Mouse (Mus musculus): ENCODE measurements around the gene Sema5b. TPM values are rescaled to one million over a fixed set of nuclear protein-coding genes. Genes with fewer than 3 reads are reported as not detected.

Gene Sema5b
- polyA plus RNA-seq, 1 experiment from 2014 or later, result 15.1 TPM

GRCm38 (mm10) chr16:35587046-35587779 lies 46.3 kb downstream of the Sema5b start:
- 0 out of 2 replicates have a peak, but pooled peaks have one; percentile 16 for ATAC-seq
- 39% methylated on average over 8 of the region's 8 CpGs for WGBS
- Histone ChIP-seq H3K4me1 (ENCODE audit: control insufficient read depth, insufficient read depth, low read depth, low read length) (peaks cover 37% of the 10 kb centered on the region), H3K9ac (ENCODE audit: low read depth, low read length) (peak overlapping the region; percentile 39; the same call in 1 of the 2 replicates), H3K4me3 (ENCODE audit: low read length) (no peak overlapping the region), H3K9me3 (ENCODE audit: control insufficient read depth, low read length) (no peaks in the 10 kb centered on the region), H3K27ac (ENCODE audit: low read depth, low read length) (peak overlapping the region; percentile 62), H3K4me2 (ENCODE audit: low read length) (peak overlapping the region; percentile 48), H3K36me3 (ENCODE audit: control insufficient read depth, insufficient read depth, low read length) (no peaks in the 10 kb centered on the region), H3K27me3 (replicated peaks; ENCODE audit: control insufficient read depth, insufficient read depth, low read length) (no peaks in the 10 kb centered on the region; the same call in 1 of the 2 replicates)

GRCm38 (mm10) chr16:35587866-35588465 lies 47.0 kb downstream of the Sema5b start:
- peak overlapping the region; percentile 4; the same call in 1 of the 2 replicates for H3K4me3 ChIP-seq (ENCODE audit: low read length)
- H3K9ac ChIP-seq (ENCODE audit: low read depth, low read length), result peak overlapping the region; percentile 39; the same call in 1 of the 2 replicates
- peak overlapping the region; percentile 48 for H3K4me2 ChIP-seq (ENCODE audit: low read length)
- peak overlapping the region; percentile 62 for H3K27ac ChIP-seq (ENCODE audit: low read depth, low read length)
- peak; percentile 52 for ATAC-seq
- no peaks in the 10 kb centered on the region for H3K36me3 ChIP-seq (ENCODE audit: control insufficient read depth, insufficient read depth, low read length)
- no peaks in the 10 kb centered on the region; the same call in 1 of the 2 replicates for H3K27me3 ChIP-seq (replicated peaks; ENCODE audit: control insufficient read depth, insufficient read depth, low read length)
- H3K4me1 ChIP-seq (ENCODE audit: control insufficient read depth, insufficient read depth, low read depth, low read length), result peaks cover 45% of the 10 kb centered on the region
- 2% methylated on average over 19 of the region's 20 CpGs for WGBS
- H3K9me3 ChIP-seq (ENCODE audit: control insufficient read depth, low read length), result no peaks in the 10 kb centered on the region

- WGBS, result 9% methylated on average over 18 of the region's 18 CpGs
- Histone ChIP-seq H3K4me2 (ENCODE audit: low read length) (peak overlapping the region; percentile 31; the same call in 1 of the 2 replicates), H3K36me3 (ENCODE audit: control insufficient read depth, insufficient read depth, low read length) (no peaks in the 10 kb centered on the region), H3K4me1 (ENCODE audit: control insufficient read depth, insufficient read depth, low read depth, low read length) (peaks cover 45% of the 10 kb centered on the region), H3K4me3 (ENCODE audit: low read length) (no peak overlapping the region), H3K9ac (ENCODE audit: low read depth, low read length) (no peak overlapping the region), H3K9me3 (ENCODE audit: control insufficient read depth, low read length) (no peaks in the 10 kb centered on the region), H3K27ac (ENCODE audit: low read depth, low read length) (no peak overlapping the region), H3K27me3 (replicated peaks; ENCODE audit: control insufficient read depth, insufficient read depth, low read length) (no peaks in the 10 kb centered on the region; the same call in 1 of the 2 replicates)
- ATAC-seq, result no peak
Observed at GRCm38 (mm10) chr16:35588731-35589151, 47.8 kb downstream of the Sema5b start.

GRCm38 (mm10) chr16:35591756-35592155 lies 50.8 kb downstream of the Sema5b start:
- peak; percentile 77 for ATAC-seq
- H3K4me1 ChIP-seq (ENCODE audit: control insufficient read depth, insufficient read depth, low read depth, low read length), result peaks cover 50% of the 10 kb centered on the region
- no peaks in the 10 kb centered on the region for H3K36me3 ChIP-seq (ENCODE audit: control insufficient read depth, insufficient read depth, low read length)
- H3K9me3 ChIP-seq (ENCODE audit: control insufficient read depth, low read length), result no peaks in the 10 kb centered on the region
- H3K9ac ChIP-seq (ENCODE audit: low read depth, low read length), result peak overlapping the region; percentile 17; the same call in 1 of the 2 replicates
- WGBS, result 19% methylated on average over 9 of the region's 11 CpGs
- peak overlapping the region; percentile 34; the same call in 1 of the 2 replicates for H3K27ac ChIP-seq (ENCODE audit: low read depth, low read length)
- no peaks in the 10 kb centered on the region; the same call in 1 of the 2 replicates for H3K27me3 ChIP-seq (replicated peaks; ENCODE audit: control insufficient read depth, insufficient read depth, low read length)
- H3K4me2 ChIP-seq (ENCODE audit: low read length), result peak overlapping the region; percentile 5; the same call in 1 of the 2 replicates
- no peak overlapping the region for H3K4me3 ChIP-seq (ENCODE audit: low read length)

GRCm38 (mm10) chr16:35592274-35593065 lies 51.5 kb downstream of the Sema5b start:
- peak; percentile 35 for ATAC-seq
- Histone ChIP-seq H3K9ac (ENCODE audit: low read depth, low read length) (no peak overlapping the region), H3K36me3 (ENCODE audit: control insufficient read depth, insufficient read depth, low read length) (no peaks in the 10 kb centered on the region), H3K4me2 (ENCODE audit: low read length) (no peak overlapping the region), H3K27me3 (replicated peaks; ENCODE audit: control insufficient read depth, insufficient read depth, low read length) (no peaks in the 10 kb centered on the region; the same call in 1 of the 2 replicates), H3K4me1 (ENCODE audit: control insufficient read depth, insufficient read depth, low read depth, low read length) (peaks cover 46% of the 10 kb centered on the region), H3K4me3 (ENCODE audit: low read length) (no peak overlapping the region), H3K9me3 (ENCODE audit: control insufficient read depth, low read length) (no peaks in the 10 kb centered on the region), H3K27ac (ENCODE audit: low read depth, low read length) (peak overlapping the region; percentile 46)
- WGBS, result 12% methylated on average over 5 of the region's 5 CpGs

- H3K4me3 ChIP-seq (ENCODE audit: low read length), result no peak overlapping the region
- H3K27me3 ChIP-seq (replicated peaks; ENCODE audit: control insufficient read depth, insufficient read depth, low read length), result no peaks in the 10 kb centered on the region
- H3K27ac ChIP-seq (ENCODE audit: low read depth, low read length), result no peak overlapping the region
- WGBS, result 98% methylated on average over 5 of the region's 5 CpGs
- H3K4me1 ChIP-seq (ENCODE audit: control insufficient read depth, insufficient read depth, low read depth, low read length), result peaks cover 42% of the 10 kb centered on the region
- no peak overlapping the region for H3K4me2 ChIP-seq (ENCODE audit: low read length)
- no peak overlapping the region for H3K9ac ChIP-seq (ENCODE audit: low read depth, low read length)
- no peaks in the 10 kb centered on the region for H3K36me3 ChIP-seq (ENCODE audit: control insufficient read depth, insufficient read depth, low read length)
- ATAC-seq, result no peak
- no peaks in the 10 kb centered on the region for H3K9me3 ChIP-seq (ENCODE audit: control insufficient read depth, low read length)
Observed at GRCm38 (mm10) chr16:35593474-35593873, 52.5 kb downstream of the Sema5b start.

- Histone ChIP-seq H3K9ac (ENCODE audit: low read depth, low read length) (no peak overlapping the region), H3K36me3 (ENCODE audit: control insufficient read depth, insufficient read depth, low read length) (no peaks in the 10 kb centered on the region), H3K27ac (ENCODE audit: low read depth, low read length) (peak overlapping the region; percentile 23; the same call in 1 of the 2 replicates), H3K4me2 (ENCODE audit: low read length) (no peak overlapping the region), H3K4me3 (ENCODE audit: low read length) (no peak overlapping the region), H3K4me1 (ENCODE audit: control insufficient read depth, insufficient read depth, low read depth, low read length) (peaks cover 37% of the 10 kb centered on the region), H3K9me3 (ENCODE audit: control insufficient read depth, low read length) (no peaks in the 10 kb centered on the region), H3K27me3 (replicated peaks; ENCODE audit: control insufficient read depth, insufficient read depth, low read length) (no peaks in the 10 kb centered on the region)
- 58% methylated on average over 6 of the region's 6 CpGs for WGBS
- no peak for ATAC-seq
Observed at GRCm38 (mm10) chr16:35596241-35596640, 55.3 kb downstream of the Sema5b start.

GRCm38 (mm10) chr16:35596661-35597350 lies 55.9 kb downstream of the Sema5b start:
- H3K9me3 ChIP-seq (ENCODE audit: control insufficient read depth, low read length), result no peaks in the 10 kb centered on the region
- no peaks in the 10 kb centered on the region for H3K36me3 ChIP-seq (ENCODE audit: control insufficient read depth, insufficient read depth, low read length)
- no peak overlapping the region for H3K9ac ChIP-seq (ENCODE audit: low read depth, low read length)
- H3K27me3 ChIP-seq (replicated peaks; ENCODE audit: control insufficient read depth, insufficient read depth, low read length), result no peaks in the 10 kb centered on the region
- peak; percentile 64 for ATAC-seq
- H3K4me3 ChIP-seq (ENCODE audit: low read length), result no peak overlapping the region
- H3K4me1 ChIP-seq (ENCODE audit: control insufficient read depth, insufficient read depth, low read depth, low read length), result peaks cover 33% of the 10 kb centered on the region
- no peak overlapping the region for H3K4me2 ChIP-seq (ENCODE audit: low read length)
- H3K27ac ChIP-seq (ENCODE audit: low read depth, low read length), result peak overlapping the region; percentile 23; the same call in 1 of the 2 replicates
- 14% methylated on average over 8 of the region's 8 CpGs for WGBS
